Mouse (Mus musculus): Measurements from ENCODE around the gene Med22. TPM values are rescaled to one million over a fixed set of nuclear protein-coding genes. Genes with fewer than 3 reads are reported as not detected.

Med22 gene
- 52.0 and 53.7 TPM in 2 replicates for polyA plus RNA-seq (2015; fragmentation: Nextera tagmentation; extraction: Ambion mirVana)

DNA sequence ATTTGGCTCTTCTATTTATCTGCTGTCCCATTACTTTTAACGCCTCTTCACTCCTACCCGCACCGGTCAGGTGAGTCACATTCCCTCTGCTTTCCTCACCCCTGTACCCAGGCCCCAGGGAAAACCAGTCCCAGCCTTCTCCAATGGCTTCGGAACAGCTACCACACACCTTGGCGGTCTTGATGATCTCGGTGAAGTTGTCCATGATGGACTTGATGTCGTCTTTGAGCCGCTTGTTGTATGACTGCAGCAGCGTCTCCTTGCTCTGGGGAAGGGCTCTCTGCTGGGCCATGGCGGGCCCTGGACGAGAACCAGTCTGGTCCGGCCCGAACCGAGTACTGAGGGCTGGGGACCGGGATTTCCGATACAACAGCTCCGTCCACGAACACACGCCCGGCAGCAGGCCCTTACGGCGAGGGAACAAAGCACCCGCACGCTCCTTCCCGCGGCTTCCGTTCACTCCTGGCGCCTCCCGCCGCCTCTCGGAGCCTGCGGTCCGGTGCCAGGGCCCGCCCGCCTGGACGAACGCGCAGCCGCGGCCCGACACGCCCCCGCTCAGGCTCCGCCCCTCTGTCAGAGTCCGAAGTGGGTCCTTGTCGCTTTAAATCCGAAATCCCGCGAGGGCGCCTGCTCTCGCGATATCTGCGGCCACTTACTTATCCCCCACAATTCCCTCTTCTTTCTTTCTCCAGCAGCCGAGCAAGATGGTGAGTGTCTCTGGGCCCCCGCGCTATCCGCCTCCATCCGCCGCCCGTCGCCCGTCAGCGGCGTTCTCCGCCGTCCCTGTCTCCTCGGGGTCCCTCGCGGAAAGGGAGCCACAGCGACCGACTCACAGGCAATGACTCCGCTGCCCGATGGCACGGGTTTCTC is at the start of gene Med22, which contains the start of gene Rpl7a:
Med22 (minus strand) TSS at position 554 of the 870 bp plus-strand sequence.
Rpl7a (plus strand) TSS at position 641 of the 870 bp plus-strand sequence.
- Histone ChIP-seq H3K36me3 (peaks cover 64% of the 10 kb centered on the region), H3K4me2 (peak within 1 kb of the TSS; percentile 80), H3K4me3 (peak within 1 kb of the TSS; percentile 69), H3K9ac (peak within 1 kb of the TSS; percentile 97), H3K27ac (peak within 1 kb of the TSS; percentile 90), H3K27me3 (no peaks in the 10 kb centered on the region), H3K9me3 (no peaks in the 10 kb centered on the region), H3K4me1 (peaks cover 45% of the 10 kb centered on the region)
- ATAC-seq (ENCODE audit: borderline replicate concordance, extremely low read depth, low FRiP score, low TSS enrichment), result peak; percentile 93
- WGBS, result under 1% methylated on average over 72 of the region's 74 CpGs

GRCm38 (mm10) chr2:26957488-26957859 is 47.0 kb upstream of the Med22 start:
- no peak overlapping the region for H3K9ac ChIP-seq
- H3K4me1 ChIP-seq, result peaks cover 9% of the 10 kb centered on the region; the same call in 1 of the 2 replicates
- 86% methylated on average over 2 of the region's 2 CpGs for WGBS
- H3K36me3 ChIP-seq, result peaks cover 86% of the 10 kb centered on the region
- no peak overlapping the region for H3K4me3 ChIP-seq
- no peaks in the 10 kb centered on the region for H3K9me3 ChIP-seq
- no peaks in the 10 kb centered on the region for H3K27me3 ChIP-seq
- no peak for ATAC-seq (ENCODE audit: borderline replicate concordance, extremely low read depth, low FRiP score, low TSS enrichment)
- no peak overlapping the region for H3K27ac ChIP-seq
- H3K4me2 ChIP-seq, result no peak overlapping the region

GRCm38 (mm10) chr2:26956811-26957487 is 46.5 kb upstream of the Med22 start:
- no peaks in the 10 kb centered on the region for H3K9me3 ChIP-seq
- H3K4me2 ChIP-seq, result no peak overlapping the region
- no peak overlapping the region for H3K9ac ChIP-seq
- no peak overlapping the region for H3K4me3 ChIP-seq
- ATAC-seq (ENCODE audit: borderline replicate concordance, extremely low read depth, low FRiP score, low TSS enrichment), result no peak
- H3K4me1 ChIP-seq, result peaks cover 5% of the 10 kb centered on the region; the same call in 1 of the 2 replicates
- H3K27me3 ChIP-seq, result no peaks in the 10 kb centered on the region
- H3K36me3 ChIP-seq, result peaks cover 84% of the 10 kb centered on the region
- H3K27ac ChIP-seq, result no peak overlapping the region
- WGBS, result 89% methylated on average over 12 of the region's 12 CpGs

DNA sequence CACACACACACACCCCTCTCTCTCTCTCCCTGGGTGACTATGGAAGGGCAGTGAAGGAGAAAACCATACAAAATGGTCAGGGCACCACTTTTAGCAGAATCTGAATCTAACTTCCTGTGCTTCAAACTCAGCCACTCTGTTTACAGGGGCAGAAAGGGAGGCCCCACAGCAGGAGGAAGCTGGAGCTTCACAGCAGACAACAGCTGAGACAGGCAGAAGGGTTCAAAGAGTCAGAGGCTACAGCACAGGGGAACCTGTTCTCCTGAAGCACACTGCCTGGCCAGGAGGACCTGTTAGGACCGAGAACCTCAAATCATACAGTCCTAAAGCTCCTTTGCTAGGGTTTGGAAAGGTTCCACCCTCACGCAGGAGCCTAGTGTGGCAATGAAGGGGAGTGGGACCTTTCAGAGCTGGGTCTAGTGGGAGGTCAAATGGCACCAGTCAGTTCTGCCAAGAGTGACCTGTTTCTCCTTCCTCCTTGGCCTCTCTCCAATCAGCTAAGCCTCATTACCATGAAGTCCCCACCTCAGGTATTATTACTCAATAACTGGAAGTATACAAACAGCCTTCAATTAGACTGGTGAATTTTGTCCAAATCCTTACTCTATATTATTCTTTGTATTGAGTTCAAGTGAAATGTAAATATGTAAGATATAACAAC is 44.4 kb upstream of the Med22 start:
- peaks cover 76% of the 10 kb centered on the region for H3K36me3 ChIP-seq
- no peak overlapping the region for H3K27ac ChIP-seq
- H3K27me3 ChIP-seq, result no peaks in the 10 kb centered on the region
- no peak overlapping the region for H3K4me2 ChIP-seq
- H3K4me1 ChIP-seq, result no peaks in the 10 kb centered on the region
- no peak for ATAC-seq (ENCODE audit: borderline replicate concordance, extremely low read depth, low FRiP score, low TSS enrichment)
- 91% methylated on average over 2 of the region's 2 CpGs for WGBS
- H3K4me3 ChIP-seq, result no peak overlapping the region
- H3K9ac ChIP-seq, result no peak overlapping the region
- no peaks in the 10 kb centered on the region for H3K9me3 ChIP-seq

DNA sequence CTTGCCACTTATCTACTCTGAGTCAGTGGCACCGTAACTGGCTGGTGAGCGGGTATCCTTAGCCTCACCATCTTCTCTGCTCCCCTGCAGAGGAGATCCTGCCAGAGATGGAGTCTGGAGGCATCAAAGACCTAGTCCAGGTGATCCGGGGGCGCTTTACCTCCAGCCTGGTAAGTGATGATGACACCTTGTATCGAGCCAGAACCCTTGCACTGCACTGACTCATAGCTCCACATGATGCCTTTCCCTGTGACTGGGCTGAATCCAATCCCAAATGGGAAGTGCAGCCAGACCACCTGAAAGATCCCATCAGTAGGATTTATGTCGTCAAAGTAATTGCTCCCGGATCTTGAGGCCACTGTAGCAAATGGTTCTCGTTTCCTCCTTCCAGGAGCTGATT is 42.4 kb upstream of the Med22 start:
- H3K27me3 ChIP-seq, result no peaks in the 10 kb centered on the region
- H3K4me3 ChIP-seq, result no peak overlapping the region
- H3K4me2 ChIP-seq, result no peak overlapping the region
- no peak overlapping the region for H3K9ac ChIP-seq
- whole genome bisulfite sequencing, result 90% methylated on average over 8 of the region's 8 CpGs
- H3K4me1 ChIP-seq, result no peaks in the 10 kb centered on the region
- H3K9me3 ChIP-seq, result no peaks in the 10 kb centered on the region
- no peak overlapping the region for H3K27ac ChIP-seq
- H3K36me3 ChIP-seq, result peaks cover 61% of the 10 kb centered on the region
- no peak for ATAC-seq (ENCODE audit: borderline replicate concordance, extremely low read depth, low FRiP score, low TSS enrichment)

GRCm38 (mm10) chr2:26952193-26952592 is 41.7 kb upstream of the Med22 start:
- H3K27ac ChIP-seq, result no peak overlapping the region
- peaks cover 57% of the 10 kb centered on the region for H3K36me3 ChIP-seq
- no peak overlapping the region for H3K4me2 ChIP-seq
- no peaks in the 10 kb centered on the region for H3K27me3 ChIP-seq
- H3K9ac ChIP-seq, result no peak overlapping the region
- H3K9me3 ChIP-seq, result no peaks in the 10 kb centered on the region
- no peaks in the 10 kb centered on the region for H3K4me1 ChIP-seq
- WGBS, result 91% methylated on average over 4 of the region's 4 CpGs
- ATAC-seq (ENCODE audit: borderline replicate concordance, extremely low read depth, low FRiP score, low TSS enrichment), result no peak
- no peak overlapping the region for H3K4me3 ChIP-seq

GRCm38 (mm10) chr2:26951346-26951905 is 40.9 kb upstream of the Med22 start:
- Histone ChIP-seq H3K27me3 (no peaks in the 10 kb centered on the region), H3K9me3 (no peaks in the 10 kb centered on the region), H3K9ac (no peak overlapping the region), H3K36me3 (peaks cover 49% of the 10 kb centered on the region), H3K4me1 (no peaks in the 10 kb centered on the region), H3K4me2 (no peak overlapping the region), H3K27ac (no peak overlapping the region), H3K4me3 (no peak overlapping the region)
- 88% methylated on average over 8 of the region's 8 CpGs for WGBS
- no peak for ATAC-seq (ENCODE audit: borderline replicate concordance, extremely low read depth, low FRiP score, low TSS enrichment)

DNA sequence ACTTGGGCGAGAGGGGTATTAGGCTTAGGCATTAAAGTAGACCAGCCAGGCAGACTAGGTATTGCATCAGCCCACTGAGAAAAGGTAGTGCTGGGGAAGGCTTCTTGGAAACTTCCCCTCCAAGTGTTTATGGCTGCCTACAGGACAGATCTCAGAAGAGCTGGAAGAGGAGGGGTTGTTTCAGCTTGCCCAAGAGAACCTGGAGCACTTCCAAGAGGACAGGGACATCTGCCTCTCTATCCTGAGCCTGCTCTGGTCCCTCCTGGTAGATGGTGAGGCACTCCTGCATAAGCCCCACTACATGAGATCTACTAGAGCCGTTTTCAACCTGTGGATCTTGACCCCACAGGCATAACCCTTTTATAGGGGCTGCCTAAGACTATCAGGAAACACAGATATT is 39.9 kb upstream of the Med22 start:
- H3K27me3 ChIP-seq, result no peaks in the 10 kb centered on the region
- peaks cover 39% of the 10 kb centered on the region for H3K36me3 ChIP-seq
- no peak overlapping the region for H3K9ac ChIP-seq
- 79% methylated on average over 2 of the region's 2 CpGs for WGBS
- H3K4me2 ChIP-seq, result no peak overlapping the region
- no peaks in the 10 kb centered on the region for H3K4me1 ChIP-seq
- H3K9me3 ChIP-seq, result no peaks in the 10 kb centered on the region
- H3K4me3 ChIP-seq, result no peak overlapping the region
- no peak for ATAC-seq (ENCODE audit: borderline replicate concordance, extremely low read depth, low FRiP score, low TSS enrichment)
- H3K27ac ChIP-seq, result no peak overlapping the region

- Histone ChIP-seq H3K4me3 (no peak overlapping the region), H3K4me1 (no peaks in the 10 kb centered on the region), H3K4me2 (no peak overlapping the region), H3K9me3 (no peaks in the 10 kb centered on the region), H3K27me3 (no peaks in the 10 kb centered on the region), H3K27ac (no peak overlapping the region), H3K9ac (no peak overlapping the region), H3K36me3 (0 out of 2 replicates have a peak, but pooled peaks cover 4% of the 10 kb centered on the region)
- no peak for ATAC-seq (ENCODE audit: borderline replicate concordance, extremely low read depth, low FRiP score, low TSS enrichment)
- 72% methylated on average over 3 of the region's 3 CpGs for WGBS
Observed at GRCm38 (mm10) chr2:26943253-26943652, 32.8 kb upstream of the Med22 start.

DNA sequence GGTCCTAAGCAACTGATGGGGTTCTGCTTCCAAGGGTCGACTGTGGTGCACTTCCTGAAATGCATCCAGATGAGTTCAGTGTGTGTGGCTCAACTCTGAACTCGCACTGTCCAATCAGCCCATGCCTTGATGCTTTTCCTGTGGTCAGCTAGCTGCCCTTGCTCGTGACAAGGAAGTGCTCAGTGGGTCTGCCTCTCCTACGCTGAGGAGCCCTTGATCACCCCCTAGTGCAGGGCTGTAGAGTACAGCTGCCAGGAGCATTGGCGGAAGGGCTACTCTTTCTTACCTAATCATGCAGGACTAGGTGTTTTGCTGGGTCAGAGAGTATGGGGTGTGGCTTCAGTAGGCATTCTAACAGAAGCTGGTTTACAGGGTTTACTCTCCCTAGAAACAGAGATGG is 31.1 kb upstream of the Med22 start:
- 36% methylated on average over 5 of the region's 5 CpGs for WGBS
- no peak overlapping the region for H3K4me3 ChIP-seq
- H3K4me1 ChIP-seq, result no peaks in the 10 kb centered on the region

GRCm38 (mm10) chr2:26936425-26936824 is 25.9 kb upstream of the Med22 start:
- no peak overlapping the region for H3K9ac ChIP-seq
- no peak overlapping the region for H3K4me2 ChIP-seq
- no peak overlapping the region for H3K4me3 ChIP-seq
- 57% methylated on average over 1 of the region's 1 CpGs for WGBS
- H3K9me3 ChIP-seq, result no peaks in the 10 kb centered on the region
- H3K36me3 ChIP-seq, result no peaks in the 10 kb centered on the region
- peaks cover 11% of the 10 kb centered on the region for H3K4me1 ChIP-seq
- ATAC-seq (ENCODE audit: borderline replicate concordance, extremely low read depth, low FRiP score, low TSS enrichment), result no peak
- H3K27me3 ChIP-seq, result no peaks in the 10 kb centered on the region
- H3K27ac ChIP-seq, result no peak overlapping the region

More for the DNA sequence above, 31.1 kb upstream of the Med22 start:
- no peak overlapping the region for H3K9ac ChIP-seq
- ATAC-seq (ENCODE audit: borderline replicate concordance, extremely low read depth, low FRiP score, low TSS enrichment), result no peak
- H3K4me2 ChIP-seq, result no peak overlapping the region
- H3K27me3 ChIP-seq, result no peaks in the 10 kb centered on the region
- H3K36me3 ChIP-seq, result no peaks in the 10 kb centered on the region
- H3K27ac ChIP-seq, result no peak overlapping the region
- no peaks in the 10 kb centered on the region for H3K9me3 ChIP-seq
